Mouse (Mus musculus) cortical plate, adult 2 months (tissue): ENCODE measurements around the gene Slc38a3.

Experiments
- CTCF ChIP-seq: fragments of 200-500 bp; IDR thresholded peaks from 2 replicates; pipeline ENCODE4 v1.5.1; 2011; ENCODE audit warnings: mild to moderate bottlenecking, control low read depth, low read length; ENCODE audit not compliant: insufficient read depth; ENCODE audit errors: extremely low read depth
- POLR2A ChIP-seq: fragments of 200-500 bp; IDR thresholded peaks from 2 replicates; pipeline ENCODE4 v1.6.1; 2011; ENCODE audit warnings: mild to moderate bottlenecking, low read length, control low read depth; ENCODE audit not compliant: insufficient read depth; ENCODE audit errors: extremely low read depth

GRCm38 (mm10) chr9:107715632-107716031 lies 46.3 kb upstream of the Slc38a3 start:
- TF ChIP-seq CTCF (no peak), POLR2A (no peak)
